Mouse (Mus musculus) liver, adult 2 months (tissue): ENCODE results near the gene Nxph4.

Source experiments
- CTCF ChIP-seq: fragments of 200-500 bp; IDR thresholded peaks from 2 replicates; pipeline ENCODE4 v1.5.1; 2011; ENCODE audit warnings: low read depth, low read length, control low read depth
- POLR2A ChIP-seq: fragments of 200-500 bp; IDR thresholded peaks from 2 replicates; pipeline ENCODE4 v1.6.1; 2011; ENCODE audit warnings: low read length, control low read depth; ENCODE audit not compliant: insufficient read depth; ENCODE audit errors: extremely low read depth

DNA sequence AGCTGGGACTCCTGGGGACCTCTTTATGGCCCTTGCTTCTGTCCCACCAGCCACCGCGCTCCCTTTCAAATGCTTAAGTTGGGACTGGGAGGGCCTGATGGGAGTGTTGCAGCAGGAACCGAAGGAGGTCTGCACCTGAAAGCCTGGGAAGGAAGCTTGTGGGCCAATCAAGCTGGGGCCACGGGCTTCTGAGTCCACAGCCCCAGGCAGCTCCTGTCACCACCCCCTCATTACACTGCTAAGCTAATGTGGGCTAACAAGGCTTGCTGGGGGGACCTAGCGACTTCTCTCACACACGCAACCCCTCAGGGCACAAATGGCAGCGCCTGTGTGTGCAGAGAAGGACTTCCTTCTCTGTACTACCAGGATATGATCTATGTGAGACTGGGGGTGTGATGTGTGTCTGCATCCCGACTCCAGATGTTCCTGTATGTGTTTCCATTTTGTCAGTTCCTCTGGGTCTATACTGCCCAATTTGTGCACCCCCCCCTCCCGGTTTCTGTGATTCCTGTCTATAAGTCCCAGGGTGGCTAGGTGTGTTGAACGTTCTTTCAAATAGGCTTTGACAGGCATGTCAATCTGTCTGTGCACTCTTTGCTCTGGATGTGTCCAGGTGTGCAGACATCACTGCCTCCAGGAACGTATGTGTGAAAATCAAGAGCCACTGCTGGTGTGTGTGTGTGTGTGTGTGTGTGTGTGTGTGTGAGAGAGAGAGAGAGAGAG lies 23.3 kb downstream of the Nxph4 start:
- no peak for TF ChIP-seq POLR2A
- no peak for TF ChIP-seq CTCF
